Mouse (Mus musculus) intestine, postnatal 0 days (tissue): ENCODE measurements around the gene Gm10490. TPM values are rescaled to one million over a fixed set of nuclear protein-coding genes. Genes with fewer than 3 reads are reported as not detected.
A peak's percentile ranks its signal among the peaks of the same experiment; 100 is the strongest.

Experiments used
- ATAC-seq: fragments of 200-750 bp; cut with Nextera tagmentation; 2 replicates; pipeline ENCODE4 v1.8.0; 2017; ENCODE audit warnings: mild to moderate bottlenecking, moderate TSS enrichment, moderate library complexity
- H3K27ac ChIP-seq: fragments of 300-500 bp; sonication (generic); 2 replicates; pipeline ENCODE4 v1.5.1; 2014; ENCODE audit warnings: mild to moderate bottlenecking, low read depth, low read length, moderate library complexity
- H3K27me3 ChIP-seq: fragments of 300-500 bp; sonication (generic); replicated peaks from 2 replicates; pipeline ENCODE4 v1.6.1; 2014; ENCODE audit warnings: low read length, mixed read lengths; ENCODE audit not compliant: control insufficient read depth, insufficient read depth
- H3K36me3 ChIP-seq: fragments of 300-500 bp; sonication (generic); 2 replicates; pipeline ENCODE4 v1.6.1; 2014; ENCODE audit warnings: mild to moderate bottlenecking, moderate library complexity; ENCODE audit not compliant: control insufficient read depth, insufficient read depth
- H3K4me1 ChIP-seq: fragments of 300-500 bp; sonication (generic); replicated peaks from 2 replicates; pipeline ENCODE4 v1.6.1; 2014; ENCODE audit warnings: antibody characterized with exemption, low read length, mixed read lengths; ENCODE audit not compliant: control insufficient read depth, insufficient read depth
- H3K4me2 ChIP-seq: fragments of 300-500 bp; sonication (generic); replicated peaks from 2 replicates; pipeline ENCODE4 v1.6.1; 2014; ENCODE audit warnings: low read depth, mild to moderate bottlenecking, moderate library complexity
- H3K4me3 ChIP-seq: fragments of 300-500 bp; sonication (generic); 2 replicates; pipeline ENCODE4 v1.5.1; 2014; ENCODE audit warnings: low read depth, low read length
- H3K9ac ChIP-seq: fragments of 300-500 bp; sonication (generic); 2 replicates; pipeline ENCODE4 v1.6.1; 2014; ENCODE audit warnings: mild to moderate bottlenecking, low read depth, low read length
- H3K9me3 ChIP-seq: fragments of 300-500 bp; sonication (generic); 2 replicates; pipeline ENCODE4 v1.6.1; 2016; ENCODE audit warnings: mixed run types; ENCODE audit not compliant: control insufficient read depth
- CTCF ChIP-seq: sonication (generic); IDR thresholded peaks from 2 replicates; pipeline ENCODE4 v1.5.1; 2016; ENCODE audit warnings: low read depth, mild to moderate bottlenecking, control low read depth, antibody characterized with exemption, moderate library complexity
- WGBS: fragments of 180-500 bp; shearing (Covaris S2); extraction: QIAGEN DNeasy Blood & Tissue Kit; methylation state at CpG from one replicate; pipeline ENCODE4 v1.1.7; 2014; 5-methylcytosine and 5-hydroxymethylcytosine counted together
- polyA plus RNA-seq: library from polyadenylated mRNA; unstranded; fragments of >200 nt; fragmentation: Nextera tagmentation; extraction: Ambion mirVana; gene quantifications from 2 replicates; pipeline ENCODE4 v1.2.1, GENCODE M21; 2015

Gene Gm10490
- polyA plus RNA-seq, 1 experiment from 2014 or later, result not detected

- H3K9me3 ChIP-seq, result no peaks in the 10 kb centered on the region
- no peaks in the 10 kb centered on the region; the same call in 1 of the 2 replicates for H3K36me3 ChIP-seq
- 97% methylated on average over 6 of the region's 6 CpGs for WGBS
- H3K4me1 ChIP-seq, result no peaks in the 10 kb centered on the region
- H3K9ac ChIP-seq, result no peak overlapping the region
- no peak overlapping the region for H3K4me2 ChIP-seq
- no peak overlapping the region for H3K27ac ChIP-seq
- ATAC-seq, result no peak
- H3K27me3 ChIP-seq, result no peaks in the 10 kb centered on the region
- no peak for TF ChIP-seq CTCF
- no peak overlapping the region for H3K4me3 ChIP-seq
Measured at GRCm38 (mm10) chrX:7937667-7938066, 28.3 kb downstream of the Gm10490 start.

- WGBS, result 66% methylated on average over 8 of the region's 8 CpGs
- no peak for TF ChIP-seq CTCF
- H3K27me3 ChIP-seq, result no peaks in the 10 kb centered on the region
- no peaks in the 10 kb centered on the region for H3K4me1 ChIP-seq
- no peaks in the 10 kb centered on the region for H3K36me3 ChIP-seq
- no peak overlapping the region for H3K4me3 ChIP-seq
- H3K9me3 ChIP-seq, result no peaks in the 10 kb centered on the region
- no peak for ATAC-seq
- no peak overlapping the region for H3K9ac ChIP-seq
- H3K27ac ChIP-seq, result no peak overlapping the region
- no peak overlapping the region for H3K4me2 ChIP-seq
Measured at GRCm38 (mm10) chrX:7945618-7946017, 36.3 kb downstream of the Gm10490 start.

- Histone ChIP-seq H3K27me3 (no peaks in the 10 kb centered on the region), H3K4me1 (no peaks in the 10 kb centered on the region), H3K27ac (no peak within 1 kb of the TSS), H3K9me3 (no peaks in the 10 kb centered on the region), H3K9ac (peak within 1 kb of the TSS; percentile 45), H3K36me3 (no peaks in the 10 kb centered on the region), H3K4me2 (peak within 1 kb of the TSS; percentile 63), H3K4me3 (peak within 1 kb of the TSS; percentile 43)
- WGBS, result 27% methylated on average over 36 of the region's 37 CpGs
- peak; percentile 8 for ATAC-seq
- no peak for TF ChIP-seq CTCF
Measured at GRCm38 (mm10) chrX:7947108-7947899, 38.0 kb downstream of the Gm10490 start, which contains the start of gene Hdac6. Hdac6 (minus strand) TSS chrX:7947889.

GRCm38 (mm10) chrX:7947900-7948492 is 38.7 kb downstream of the Gm10490 start:
- 22% methylated on average over 38 of the region's 38 CpGs for WGBS
- peak overlapping the region; percentile 63 for H3K4me2 ChIP-seq

GRCm38 (mm10) chrX:7950091-7950490 is 40.7 kb downstream of the Gm10490 start:
- Histone ChIP-seq H3K4me3 (no peak overlapping the region), H3K9ac (no peak overlapping the region), H3K27me3 (no peaks in the 10 kb centered on the region), H3K36me3 (no peaks in the 10 kb centered on the region), H3K9me3 (no peaks in the 10 kb centered on the region), H3K27ac (no peak overlapping the region), H3K4me1 (no peaks in the 10 kb centered on the region), H3K4me2 (no peak overlapping the region)
- TF ChIP-seq CTCF, result no peak
- no peak for ATAC-seq
- 86% methylated on average over 7 of the region's 7 CpGs for WGBS

More at GRCm38 (mm10) chrX:7947900-7948492, 38.7 kb downstream of the Gm10490 start:
- H3K36me3 ChIP-seq, result no peaks in the 10 kb centered on the region
- H3K27ac ChIP-seq, result no peak overlapping the region
- no peaks in the 10 kb centered on the region for H3K4me1 ChIP-seq
- ATAC-seq, result peak; percentile 99
- H3K9ac ChIP-seq, result peak overlapping the region; percentile 45
- no peaks in the 10 kb centered on the region for H3K27me3 ChIP-seq
- H3K9me3 ChIP-seq, result no peaks in the 10 kb centered on the region
- peak overlapping the region; percentile 43 for H3K4me3 ChIP-seq
- no peak for TF ChIP-seq CTCF

GRCm38 (mm10) chrX:7958868-7959267 is 49.5 kb downstream of the Gm10490 start:
- H3K27ac ChIP-seq, result no peak overlapping the region
- no peaks in the 10 kb centered on the region for H3K9me3 ChIP-seq
- no peak overlapping the region for H3K4me3 ChIP-seq
- no peaks in the 10 kb centered on the region for H3K27me3 ChIP-seq
- H3K4me2 ChIP-seq, result no peak overlapping the region
- H3K9ac ChIP-seq, result no peak overlapping the region
- H3K36me3 ChIP-seq, result no peaks in the 10 kb centered on the region
- no peaks in the 10 kb centered on the region for H3K4me1 ChIP-seq
- no peak for TF ChIP-seq CTCF
- WGBS, result 87% methylated on average over 9 of the region's 9 CpGs
- no peak for ATAC-seq

Other genes starting within 250 kb of the Gm10490 start
- 113 and 124 TPM in 2 replicates for gene Plp2, start 238.2 kb upstream of the Gm10490 start, polyA plus RNA-seq
- 1.4 and 1.6 TPM in 2 replicates for gene Magix, start 228.3 kb upstream of the Gm10490 start, polyA plus RNA-seq
- 13.8 and 14.6 TPM in 2 replicates for gene Gpkow, start 212.4 kb upstream of the Gm10490 start, polyA plus RNA-seq
- gene Wdr45, start 195.2 kb upstream of the Gm10490 start, polyA plus RNA-seq, result 19.3 and 19.5 TPM in 2 replicates
- not detected in 2 replicates for gene Gm45208, start 187.3 kb upstream of the Gm10490 start, polyA plus RNA-seq
- 18.2 and 24.0 TPM in 2 replicates for gene Praf2, start 181.1 kb upstream of the Gm10490 start, polyA plus RNA-seq
- 20.7 and 22.2 TPM in 2 replicates for gene Ccdc120, start 158.6 kb upstream of the Gm10490 start, polyA plus RNA-seq
- gene Tfe3, start 147.0 kb upstream of the Gm10490 start, polyA plus RNA-seq, result 15.3 and 16.2 TPM in 2 replicates
- gene Gripap1, start 119.8 kb upstream of the Gm10490 start, polyA plus RNA-seq, result 17.6 and 22.2 TPM in 2 replicates
- 0.60 and 0.68 TPM in 2 replicates for gene Kcnd1, start 87.3 kb upstream of the Gm10490 start, polyA plus RNA-seq
- gene Otud5, start 68.2 kb upstream of the Gm10490 start, polyA plus RNA-seq, result 21.0 and 22.8 TPM in 2 replicates
- 9.2 and 10.2 TPM in 2 replicates for gene Pim2, start 31.3 kb upstream of the Gm10490 start, polyA plus RNA-seq
- 24.3 and 27.0 TPM in 2 replicates for gene Slc35a2, start 25.5 kb upstream of the Gm10490 start, polyA plus RNA-seq
- gene Pqbp1, start 10.3 kb upstream of the Gm10490 start, polyA plus RNA-seq, result 63.1 and 64.3 TPM in 2 replicates
- 106 and 109 TPM in 2 replicates for gene Timm17b, start 10.2 kb upstream of the Gm10490 start, polyA plus RNA-seq
- not detected in 2 replicates for gene Gm10491, start 1.7 kb upstream of the Gm10490 start, polyA plus RNA-seq
- gene Pcsk1n, start 10.3 kb downstream of the Gm10490 start, polyA plus RNA-seq, result 17.5 and 18.0 TPM in 2 replicates
- not detected in 2 replicates for gene Eras, start 19.1 kb downstream of the Gm10490 start, polyA plus RNA-seq
- gene Hdac6, start 38.3 kb downstream of the Gm10490 start, polyA plus RNA-seq, result 4.6 and 5.4 TPM in 2 replicates
- gene Gata1, start 68.5 kb downstream of the Gm10490 start, polyA plus RNA-seq, result 0.08 TPM in 1 of 2 replicates, not detected in the other
- gene Glod5, start 109.0 kb downstream of the Gm10490 start, polyA plus RNA-seq, result 39.5 and 41.4 TPM in 2 replicates
- 15.5 and 16.5 TPM in 2 replicates for gene Suv39h1, start 165.2 kb downstream of the Gm10490 start, polyA plus RNA-seq
- gene Was, start 181.0 kb downstream of the Gm10490 start, polyA plus RNA-seq, result 0.34 and 0.48 TPM in 2 replicates
- gene Wdr13, start 223.3 kb downstream of the Gm10490 start, polyA plus RNA-seq, result 10.1 and 13.6 TPM in 2 replicates
- 591 and 623 TPM in 2 replicates for gene Rbm3, start 236.3 kb downstream of the Gm10490 start, polyA plus RNA-seq